Mouse (Mus musculus): ENCODE measurements around the gene Kcnip4.

GRCm38 (mm10) chr5:48795526-48795925, 729.2 kb downstream of the Kcnip4 start:
- TF ChIP-seq GATA1 (IDR thresholded peaks at IDR 0.05; ENCODE audit: low read length) (no peak), TAL1 (IDR thresholded peaks at IDR 0.05; ENCODE audit: low read length) (no peak)
